Mouse (Mus musculus) midbrain, postnatal 0 days (tissue): ENCODE results near the gene Abhd16a. TPM values are rescaled to one million over a fixed set of nuclear protein-coding genes. Genes with fewer than 3 reads are reported as not detected.
A peak's percentile ranks its signal among the peaks of the same experiment; 100 is the strongest.

Experiments
- ATAC-seq: fragments of 200-750 bp; cut with Nextera tagmentation; 2 replicates; pipeline ENCODE4 v1.8.0; 2017; ENCODE audit warnings: moderate number of reproducible peaks, mild to moderate bottlenecking, moderate TSS enrichment, moderate library complexity; ENCODE audit not compliant: low FRiP score
- DNase-seq: peaks from one replicate; pipeline ENCODE4 v3.0.0-alpha.2; 2015; ENCODE audit warnings: low spot score
- H3K27ac ChIP-seq: fragments of 300-500 bp; sonication (generic); 2 replicates; pipeline ENCODE4 v1.5.1; 2014; ENCODE audit warnings: low read depth, mild to moderate bottlenecking, low read length, mixed read lengths
- H3K27me3 ChIP-seq: fragments of 300-500 bp; sonication (generic); 2 replicates; pipeline ENCODE4 v1.6.1; 2014; ENCODE audit warnings: low read length, control low read depth, mixed read lengths; ENCODE audit not compliant: insufficient read depth
- H3K36me3 ChIP-seq: fragments of 300-500 bp; sonication (generic); 2 replicates; pipeline ENCODE4 v1.6.1; 2014; ENCODE audit warnings: low read length, control low read depth, mixed read lengths; ENCODE audit not compliant: insufficient read depth
- H3K4me1 ChIP-seq: fragments of 300-500 bp; sonication (generic); 2 replicates; pipeline ENCODE4 v1.6.1; 2014; ENCODE audit warnings: mild to moderate bottlenecking, control low read depth, antibody characterized with exemption, low read length, mixed read lengths; ENCODE audit not compliant: insufficient read depth
- H3K4me2 ChIP-seq: fragments of 300-500 bp; sonication (generic); 2 replicates; pipeline ENCODE4 v1.6.1; 2014; ENCODE audit warnings: low read depth, mild to moderate bottlenecking, low read length, mixed read lengths; ENCODE audit not compliant: poor library complexity, severe bottlenecking
- H3K4me3 ChIP-seq: fragments of 300-500 bp; sonication (generic); 2 replicates; pipeline ENCODE4 v1.5.1; 2014; ENCODE audit warnings: low read depth, mild to moderate bottlenecking, low read length, moderate library complexity
- H3K9ac ChIP-seq: fragments of 300-500 bp; sonication (generic); replicated peaks from 2 replicates; pipeline ENCODE4 v1.6.1; 2014; ENCODE audit warnings: mild to moderate bottlenecking, low read length, moderate library complexity, mixed read lengths; ENCODE audit not compliant: poor library complexity, severe bottlenecking
- H3K9me3 ChIP-seq: fragments of 300-500 bp; sonication (generic); 2 replicates; pipeline ENCODE4 v1.6.1; 2016; ENCODE audit warnings: low read length, control low read depth
- CTCF ChIP-seq: IDR thresholded peaks from 2 replicates; pipeline ENCODE4 v1.5.1; 2016; ENCODE audit warnings: antibody characterized with exemption, mild to moderate bottlenecking
- WGBS: fragments of 180-500 bp; shearing (Covaris S2); extraction: QIAGEN DNeasy Blood & Tissue Kit; methylation state at CpG from one replicate; pipeline ENCODE4 v1.1.7; 2014; 5-methylcytosine and 5-hydroxymethylcytosine counted together
- polyA plus RNA-seq: library from polyadenylated mRNA; unstranded; fragments of >200 nt; fragmentation: Nextera tagmentation; extraction: Ambion mirVana; gene quantifications from 2 replicates; pipeline ENCODE4 v1.2.1, GENCODE M21; 2015
- total RNA-seq: library from RNA; depleted of rRNA; stranded (reverse); fragments of >200 nt; gene quantifications from 2 replicates; pipeline ENCODE4 v1.2.3, GENCODE M21; 2014

Gene Abhd16a
- total and polyA plus RNA-seq, 2 experiments from 2014 or later: 98.9 to 122 TPM

- Histone ChIP-seq H3K27ac (no peak overlapping the region), H3K4me1 (no peaks in the 10 kb centered on the region), H3K27me3 (no peaks in the 10 kb centered on the region), H3K9ac (no peak overlapping the region), H3K4me2 (no peak overlapping the region), H3K36me3 (peaks cover 38% of the 10 kb centered on the region), H3K4me3 (no peak overlapping the region), H3K9me3 (no peaks in the 10 kb centered on the region)
- DNase-seq (no peak), ATAC-seq (no peak)
- TF ChIP-seq CTCF: no peak
- 79% methylated on average over 6 of the region's 6 CpGs for WGBS
Measured at GRCm38 (mm10) chr17:35104754-35105153, 15.7 kb downstream of the Abhd16a start.

- no peak overlapping the region for H3K4me3 ChIP-seq
- peak overlapping the region; percentile 26; the same call in 1 of the 2 replicates for H3K4me2 ChIP-seq
- no peaks in the 10 kb centered on the region for H3K4me1 ChIP-seq
- no peak overlapping the region for H3K27ac ChIP-seq
- peak; percentile 72 for DNase-seq
- TF ChIP-seq CTCF: peak; percentile 70
- H3K9ac ChIP-seq: no peak overlapping the region
- ATAC-seq: peak; percentile 14; the same call in 1 of the 2 replicates
- 21% methylated on average over 13 of the region's 13 CpGs for WGBS
- H3K36me3 ChIP-seq: peaks cover 28% of the 10 kb centered on the region
- H3K27me3 ChIP-seq: no peaks in the 10 kb centered on the region
- no peaks in the 10 kb centered on the region for H3K9me3 ChIP-seq
Measured at GRCm38 (mm10) chr17:35105740-35106389, 16.8 kb downstream of the Abhd16a start.

GRCm38 (mm10) chr17:35106522-35106921 is 17.5 kb downstream of the Abhd16a start:
- Histone ChIP-seq H3K9me3 (no peaks in the 10 kb centered on the region), H3K27me3 (no peaks in the 10 kb centered on the region), H3K4me1 (no peaks in the 10 kb centered on the region), H3K9ac (no peak overlapping the region), H3K4me2 (peak overlapping the region; percentile 26; the same call in 1 of the 2 replicates), H3K4me3 (no peak overlapping the region), H3K27ac (no peak overlapping the region), H3K36me3 (peaks cover 22% of the 10 kb centered on the region)
- TF ChIP-seq CTCF: peak; percentile 62
- ATAC-seq (no peak), DNase-seq (peak; percentile 42)
- WGBS: 56% methylated on average over 3 of the region's 3 CpGs

GRCm38 (mm10) chr17:35108097-35108496 is 19.0 kb downstream of the Abhd16a start, which contains the start of gene Ly6g5c:
Gene Ly6g5c, plus strand, starts transcription at chr17:35108279.
- WGBS: 85% methylated on average over 6 of the region's 6 CpGs
- H3K4me2 ChIP-seq: no peak within 1 kb of the TSS
- no peak within 1 kb of the TSS for H3K4me3 ChIP-seq
- H3K36me3 ChIP-seq: peaks cover 8% of the 10 kb centered on the region
- no peaks in the 10 kb centered on the region for H3K9me3 ChIP-seq
- ATAC-seq (no peak), DNase-seq (no peak)
- H3K27ac ChIP-seq: no peak within 1 kb of the TSS
- no peak for TF ChIP-seq CTCF
- no peak within 1 kb of the TSS for H3K9ac ChIP-seq
- no peaks in the 10 kb centered on the region for H3K4me1 ChIP-seq
- H3K27me3 ChIP-seq: no peaks in the 10 kb centered on the region

GRCm38 (mm10) chr17:35111774-35112173 is 22.7 kb downstream of the Abhd16a start:
- no peak overlapping the region for H3K9ac ChIP-seq

More at GRCm38 (mm10) chr17:35111774-35112173, 22.7 kb downstream of the Abhd16a start:
- H3K9me3 ChIP-seq: no peaks in the 10 kb centered on the region
- no peaks in the 10 kb centered on the region for H3K27me3 ChIP-seq
- no peak overlapping the region for H3K4me3 ChIP-seq
- TF ChIP-seq CTCF: no peak
- H3K4me2 ChIP-seq: no peak overlapping the region
- H3K27ac ChIP-seq: no peak overlapping the region
- H3K36me3 ChIP-seq: peaks cover 24% of the 10 kb centered on the region
- WGBS: 72% methylated on average over 9 of the region's 9 CpGs
- no peaks in the 10 kb centered on the region for H3K4me1 ChIP-seq
- DNase-seq: no peak
- ATAC-seq: no peak
